Mouse (Mus musculus) ZHBTc4 (cell line): Measurements from ENCODE around the gene Lnx1.

Source experiments
- DNase-seq: peaks from one replicate; pipeline ENCODE4 v3.0.0-alpha.2; 2011; ENCODE audit warnings: low read depth, low spot score

Lnx1 gene

GRCm38 (mm10) chr5:74603306-74603705 is 99.4 kb downstream of the Lnx1 start:
- no peak for DNase-seq

DNA sequence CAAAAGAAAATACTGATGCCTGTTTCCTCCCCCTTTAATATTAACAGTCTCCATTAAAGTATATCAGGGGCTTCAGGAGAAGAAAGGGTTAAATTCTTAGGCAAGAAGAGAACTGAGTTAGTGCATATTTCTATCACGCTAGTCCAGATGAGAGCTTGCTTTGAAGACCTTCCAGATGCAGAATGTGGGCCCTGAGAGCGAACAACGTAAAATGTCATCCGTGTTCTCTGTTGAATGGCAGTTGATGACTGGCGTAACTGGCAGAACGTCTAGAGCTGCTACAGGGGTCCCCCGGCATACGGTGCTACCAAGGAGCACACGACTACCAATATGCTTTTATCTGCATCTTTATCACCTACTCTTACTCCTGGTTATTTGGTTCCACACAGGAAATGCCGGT is 100.3 kb downstream of the Lnx1 start:
- DNase-seq = no peak

DNA sequence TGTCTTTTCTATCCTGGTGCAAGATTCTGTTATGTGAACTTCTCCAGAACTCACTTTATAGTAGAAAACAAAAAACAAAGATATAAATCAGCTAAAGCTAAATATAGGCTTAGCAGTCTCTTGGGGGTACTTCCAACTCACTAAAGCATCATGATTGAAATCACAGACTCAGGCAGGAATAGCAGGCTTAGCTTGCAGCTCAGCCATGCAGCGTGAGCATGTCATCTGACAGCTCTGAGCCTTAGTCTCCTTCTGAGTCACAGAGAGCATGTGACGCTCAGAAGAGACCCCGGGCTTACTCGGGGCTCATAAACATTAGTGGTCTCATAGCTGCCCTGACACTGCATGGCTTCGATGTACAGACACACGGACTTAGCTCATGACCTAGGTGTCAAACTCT is 100.7 kb downstream of the Lnx1 start:
- DNase-seq = no peak

GRCm38 (mm10) chr5:74601171-74601570 is 101.5 kb downstream of the Lnx1 start:
- DNase-seq = no peak

DNA sequence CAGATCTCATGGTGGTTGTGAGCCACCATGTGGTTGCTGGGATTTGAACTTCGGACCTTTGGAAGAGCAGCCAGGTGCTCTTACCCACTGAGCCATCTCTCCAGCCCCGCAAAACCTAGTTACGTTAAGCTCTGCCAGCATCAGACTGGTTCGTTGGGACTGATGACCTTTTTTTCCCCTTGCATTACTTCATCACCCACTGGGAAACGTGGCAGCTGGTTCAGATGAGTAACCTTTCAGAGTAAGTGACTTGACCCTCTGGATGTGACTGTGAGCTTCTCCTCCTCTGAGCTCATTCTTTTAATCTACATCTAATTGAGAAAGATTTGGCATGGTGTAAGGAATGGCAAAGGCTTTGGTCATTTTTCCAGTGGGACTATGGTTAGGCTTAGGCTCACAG is 102.7 kb downstream of the Lnx1 start:
- DNase-seq = no peak

GRCm38 (mm10) chr5:74593147-74593546 is 109.6 kb downstream of the Lnx1 start:
- DNase-seq = no peak

DNA sequence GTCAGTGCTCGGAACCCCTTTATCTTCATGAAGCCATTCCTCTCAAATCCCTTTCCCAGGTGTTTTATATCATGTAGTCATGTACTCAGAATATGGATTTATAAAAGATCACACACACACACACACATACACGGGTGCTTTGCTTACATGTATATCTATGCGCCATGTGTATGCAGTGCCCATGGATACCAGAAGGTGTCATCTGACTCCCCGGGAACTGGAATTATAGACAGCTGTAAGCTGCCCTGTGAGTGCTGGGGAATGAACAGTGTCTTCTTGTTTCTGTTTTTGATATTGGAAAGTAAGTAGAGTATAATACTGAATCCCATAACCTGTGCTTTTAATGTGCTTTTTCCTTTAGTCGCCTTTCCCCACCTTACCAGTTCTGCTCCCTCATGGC is 111.3 kb downstream of the Lnx1 start:
- peak; percentile 24 for DNase-seq

- peak; percentile 21 for DNase-seq
These were observed 113.6 kb downstream of the Lnx1 start for GRCm38 (mm10) chr5:74589133-74589532.

- DNase-seq = no peak
These were observed 130.9 kb downstream of the Lnx1 start for GRCm38 (mm10) chr5:74571767-74572166.

GRCm38 (mm10) chr5:74561151-74561550 is 141.6 kb downstream of the Lnx1 start:
- no peak for DNase-seq

GRCm38 (mm10) chr5:74549566-74549965 is 153.1 kb downstream of the Lnx1 start:
- DNase-seq = no peak

GRCm38 (mm10) chr5:74545606-74546005 is 157.1 kb downstream of the Lnx1 start:
- DNase-seq = no peak
